ENCODE assay signal across 11 mouse cellular contexts in the genomic region with DNA sequence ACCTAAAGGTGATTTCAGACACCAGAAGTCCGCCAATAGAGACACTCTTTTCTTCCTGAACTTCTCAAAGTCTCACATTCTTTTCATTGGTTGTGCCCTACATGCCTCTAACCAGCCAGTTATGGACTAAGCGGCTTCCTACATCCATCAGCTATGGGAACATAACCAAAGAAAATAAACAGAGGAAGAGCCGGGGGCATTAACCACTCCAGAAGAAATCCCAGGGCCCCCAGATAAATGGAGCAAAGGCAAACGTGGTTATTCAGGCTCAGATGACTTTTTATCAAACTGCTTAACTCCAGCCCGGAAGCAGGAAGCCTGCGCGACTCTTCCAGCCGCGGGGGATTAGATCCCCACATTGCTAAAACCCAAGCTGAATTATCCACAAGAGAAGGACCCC.
DNase-seq lines count a peak whose midpoint lies in the region; ATAC-seq and TF ChIP-seq lines count a peak whose summit lies in the region.
"Had no signal": no experiment of that assay in that cellular context is flagged by ENCODE, and none has a peak within 500 bp of the region (broad histone marks: within the 10 kb centered on the region; RNA-seq: fewer than 3 reads in every experiment).

No protein-coding gene starts in this region.

- no peak overlapping the region for H3K9ac ChIP-seq in heart, adult 2 months (ENCODE audit: low read depth, low read length)
- H3K9ac ChIP-seq in lung, postnatal 0 days (replicated peaks; ENCODE audit: low read depth): no peak overlapping the region
- no peak overlapping the region for H3K9ac ChIP-seq in heart, embryonic 13.5 days
- 0 out of 2 replicates have a peak overlapping the region, but pooled peaks have one; percentile 43 for H3K9ac ChIP-seq in stomach, postnatal 0 days (ENCODE audit: low read length)
- H3K9ac ChIP-seq: hindbrain, embryonic 14.5 days; liver, embryonic 14.5 days had no signal

- H3K27me3 ChIP-seq in heart, adult 2 months (ENCODE audit: control insufficient read depth, insufficient read depth, low read length): no peaks in the 10 kb centered on the region
- no peaks in the 10 kb centered on the region for H3K27me3 ChIP-seq in lung, postnatal 0 days (replicated peaks; ENCODE audit: insufficient read depth, low read length)
- no peaks in the 10 kb centered on the region for H3K27me3 ChIP-seq in heart, embryonic 13.5 days (replicated peaks)
- no peaks in the 10 kb centered on the region for H3K27me3 ChIP-seq in stomach, postnatal 0 days (ENCODE audit: control insufficient read depth, insufficient read depth, low read length)

- no peak for DNase-seq in heart, adult 2 months
- no peak for DNase-seq in heart, adult 8-10 months (ENCODE audit: low spot score)
- DNase-seq in lung, postnatal 0 days (ENCODE audit: low spot score): peak; percentile 6
- no peak for DNase-seq in lung, postnatal 10 days
- no peak for DNase-seq in stomach, postnatal 0 days (ENCODE audit: low spot score)
- DNase-seq in layer of hippocampus, adult 9-11 months: no peak
- no peak for DNase-seq in right cerebral cortex, adult 18-20 months

- no peak for TF ChIP-seq EP300 in heart, adult 2 months (IDR thresholded peaks at IDR 0.05; ENCODE audit: insufficient read depth, low read depth, low read length)
- no peak for TF ChIP-seq EP300 in lung, postnatal 0 days (IDR thresholded peaks at IDR 0.05)
- no peak for TF ChIP-seq EP300 in stomach, postnatal 0 days (optimal IDR thresholded peaks at IDR 0.05)

- no peaks in the 10 kb centered on the region for H3K36me3 ChIP-seq in heart, adult 2 months (ENCODE audit: control insufficient read depth, insufficient read depth, low read length)
- no peaks in the 10 kb centered on the region for H3K36me3 ChIP-seq in lung, postnatal 0 days (ENCODE audit: insufficient read depth, low read length)
- no peaks in the 10 kb centered on the region for H3K36me3 ChIP-seq in heart, embryonic 13.5 days
- no peaks in the 10 kb centered on the region for H3K36me3 ChIP-seq in stomach, postnatal 0 days (ENCODE audit: control insufficient read depth, insufficient read depth, low read length)

- 24% methylated on average over 9 of the region's 9 CpGs for WGBS in heart, adult 2 months
- WGBS in lung, postnatal 0 days: 20% methylated on average over 9 of the region's 9 CpGs
- WGBS in heart, embryonic 13.5 days: 35% methylated on average over 9 of the region's 9 CpGs
- 17% methylated on average over 9 of the region's 9 CpGs for WGBS in stomach, postnatal 0 days

- intact Hi-C loops in heart, adult 2 months (cut with DNase I): loop anchor here (5.0 kb wide), 1 partner anchor 121 kb away; no protein-coding TSS in a partner anchor

- H3K4me3 ChIP-seq in heart, adult 2 months: no peak overlapping the region
- H3K4me3 ChIP-seq in lung, postnatal 0 days (ENCODE audit: low read depth, low read length): no peak overlapping the region
- no peak overlapping the region for H3K4me3 ChIP-seq in heart, embryonic 13.5 days
- no peak overlapping the region for H3K4me3 ChIP-seq in stomach, postnatal 0 days (ENCODE audit: low read depth, low read length)

- peak overlapping the region; percentile 51 for H3K27ac ChIP-seq in heart, adult 2 months
- no peak overlapping the region for H3K27ac ChIP-seq in lung, postnatal 0 days (ENCODE audit: low read length)
- peak overlapping the region; percentile 85 for H3K27ac ChIP-seq in heart, embryonic 13.5 days (replicated peaks)
- H3K27ac ChIP-seq in stomach, postnatal 0 days (replicated peaks): no peak overlapping the region
- H3K27ac ChIP-seq: hindbrain, embryonic 14.5 days; liver, embryonic 14.5 days had no signal

- H3K79me2 ChIP-seq in heart, adult 2 months (replicated peaks; ENCODE audit: control insufficient read depth, insufficient read depth, low read length): no peaks in the 10 kb centered on the region

- no peak for TF ChIP-seq POLR2A in heart, adult 2 months (IDR thresholded peaks at IDR 0.05; ENCODE audit: insufficient read depth, low read depth, low read length)

- TF ChIP-seq CTCF in heart, adult 2 months (IDR thresholded peaks at IDR 0.05): no peak
- no peak for TF ChIP-seq CTCF in lung, postnatal 0 days (IDR thresholded peaks at IDR 0.05)
- TF ChIP-seq CTCF in stomach, postnatal 0 days (IDR thresholded peaks at IDR 0.05; ENCODE audit: low read depth): no peak

- ATAC-seq in lung, postnatal 0 days: no peak
- no peak for ATAC-seq in heart, embryonic 13.5 days (ENCODE audit: extremely low read depth, insufficient number of reproducible peaks, low FRiP score, low TSS enrichment)
- ATAC-seq in stomach, postnatal 0 days (ENCODE audit: low FRiP score, low TSS enrichment): no peak
- ATAC-seq: midbrain, embryonic 16.5 days had no signal

- H3K9me3 ChIP-seq in lung, postnatal 0 days (ENCODE audit: low read length): no peaks in the 10 kb centered on the region
- no peaks in the 10 kb centered on the region for H3K9me3 ChIP-seq in heart, embryonic 13.5 days
- no peaks in the 10 kb centered on the region for H3K9me3 ChIP-seq in stomach, postnatal 0 days (ENCODE audit: control insufficient read depth, low read length)

- H3K4me2 ChIP-seq in lung, postnatal 0 days (replicated peaks; ENCODE audit: low read depth, low read length): no peak overlapping the region
- peak overlapping the region; percentile 39 for H3K4me2 ChIP-seq in heart, embryonic 13.5 days
- H3K4me2 ChIP-seq in stomach, postnatal 0 days (replicated peaks; ENCODE audit: low read depth): 0 out of 2 replicates have a peak overlapping the region, but pooled peaks have one; percentile 12
- H3K4me2 ChIP-seq: hindbrain, embryonic 14.5 days had no signal

- H3K4me1 ChIP-seq in heart, adult 2 months (ENCODE audit: control insufficient read depth, insufficient read depth, low read length): peaks cover 4% of the 10 kb centered on the region; the same call in 1 of the 2 replicates
- H3K4me1 ChIP-seq in lung, postnatal 0 days (ENCODE audit: insufficient read depth, low read depth, low read length): 0 out of 2 replicates have a peak, but pooled peaks cover 4% of the 10 kb centered on the region
- peaks cover 50% of the 10 kb centered on the region for H3K4me1 ChIP-seq in heart, embryonic 13.5 days
- H3K4me1 ChIP-seq in stomach, postnatal 0 days (replicated peaks; ENCODE audit: control insufficient read depth, insufficient read depth): no peaks in the 10 kb centered on the region

Comparison
In these comparisons a context has a peak if more than half of its experiments do, and no peak if none do; other contexts are left out.
1. H3K27ac ChIP-seq: peak in heart, adult 2 months (single experiment) and heart, embryonic 13.5 days (single experiment); none in lung, postnatal 0 days (single experiment) and stomach, postnatal 0 days (single experiment).